26 mouse cellular contexts compared by ENCODE assay signal in genomic region chr6:141405496-141405895, GRCm38 (mm10).
"Had no signal": no experiment of that assay in that cellular context is flagged by ENCODE, and none has a peak within 500 bp of the region (broad histone marks: within the 10 kb centered on the region; RNA-seq: fewer than 3 reads in every experiment).

No protein-coding gene starts in this region.

- H3K36me3 ChIP-seq: heart, embryonic 10.5 days; heart, embryonic 12.5 days; hindbrain, embryonic 10.5 days; hindbrain, embryonic 12.5 days; intestine, embryonic 15.5 days; limb, embryonic 10.5 days; limb, embryonic 12.5 days had no signal

- H3K27me3 ChIP-seq: heart, embryonic 12.5 days; hindbrain, embryonic 12.5 days; intestine, embryonic 15.5 days; limb, embryonic 12.5 days had no signal

- H3K9ac ChIP-seq: heart, embryonic 12.5 days; hindbrain, embryonic 12.5 days; hindbrain, embryonic 14.5 days; intestine, embryonic 15.5 days; limb, embryonic 12.5 days had no signal

- H3K4me1 ChIP-seq: heart, embryonic 10.5 days; hindbrain, embryonic 10.5 days; hindbrain, embryonic 12.5 days had no signal

- DNase-seq: gastrocnemius, adult 2 months; gastrocnemius, postnatal 10 days; gastrocnemius, postnatal 25 days; heart, adult 18-20 months; heart, postnatal 10 days; heart, postnatal 4 days; kidney, adult 18-20 months; kidney, adult 8-10 months; kidney, postnatal 10 days; kidney, postnatal 25 days; kidney, postnatal 4 days; liver had no signal

- H3K4me3 ChIP-seq: gastrocnemius, adult 2 months; heart, embryonic 10.5 days; heart, embryonic 12.5 days; hindbrain, embryonic 10.5 days; hindbrain, embryonic 12.5 days; intestine, embryonic 15.5 days; layer of hippocampus, adult 2 months; left cerebral cortex, adult 2 months; limb, embryonic 10.5 days; limb, embryonic 12.5 days had no signal

- H3K9me3 ChIP-seq: heart, embryonic 10.5 days; heart, embryonic 12.5 days; hindbrain, embryonic 10.5 days; hindbrain, embryonic 12.5 days; intestine, embryonic 15.5 days; limb, embryonic 10.5 days; limb, embryonic 12.5 days had no signal

- H3K4me2 ChIP-seq: heart, embryonic 12.5 days; hindbrain, embryonic 12.5 days; hindbrain, embryonic 14.5 days; intestine, embryonic 15.5 days; limb, embryonic 12.5 days; liver, embryonic 11.5 days had no signal

- ATAC-seq: hindbrain, embryonic 16.5 days; inflammation-experienced regulatory T-cells, adult 6 months; intestine, embryonic 15.5 days; intestine, postnatal 0 days had no signal

- H3K27ac ChIP-seq: gastrocnemius, adult 2 months; heart, embryonic 10.5 days; hindbrain, embryonic 10.5 days; hindbrain, embryonic 12.5 days; hindbrain, embryonic 14.5 days; intestine, embryonic 15.5 days; layer of hippocampus, adult 2 months; left cerebral cortex, adult 2 months; limb, embryonic 10.5 days; limb, embryonic 12.5 days had no signal
